Mouse (Mus musculus) heart, postnatal 36 days (tissue): Measurements from ENCODE around the gene Ppfia2. TPM values are rescaled to one million over a fixed set of nuclear protein-coding genes. Genes with fewer than 3 reads are reported as not detected.

Experiments
- DNase-seq, 2 experiments: peaks; one replicate each; pipeline ENCODE4 v3.0.0; 2021 to 2022
- intact Hi-C: fragments of 180-260 bp; cut with DNase I; formaldehyde crosslinking; loops from one replicate; pipeline ENCODE4 v1.15.1; 2025
- total RNA-seq, 2 experiments: library from RNA; stranded (reverse); gene quantifications; 2 replicates each; pipeline ENCODE4 v1.2.3; 2021

Gene Ppfia2
- total RNA-seq, 2 experiments from 2014 or later = 0.22 to 0.38 TPM

GRCm38 (mm10) chr10:106881330-106881729, 411.2 kb downstream of the Ppfia2 start:
- intact Hi-C loops = no loop called here
- no peak for DNase-seq

GRCm38 (mm10) chr10:106896351-106896750, 426.2 kb downstream of the Ppfia2 start:
- intact Hi-C loops = no loop called here
- DNase-seq = no peak

GRCm38 (mm10) chr10:106910108-106910507, 440.0 kb downstream of the Ppfia2 start:
- intact Hi-C loops = no loop called here

GRCm38 (mm10) chr10:106913032-106913431, 442.9 kb downstream of the Ppfia2 start:
- DNase-seq = no peak
- intact Hi-C loops = no loop called here

More at GRCm38 (mm10) chr10:106910108-106910507, 440.0 kb downstream of the Ppfia2 start:
- no peak for DNase-seq

DNA sequence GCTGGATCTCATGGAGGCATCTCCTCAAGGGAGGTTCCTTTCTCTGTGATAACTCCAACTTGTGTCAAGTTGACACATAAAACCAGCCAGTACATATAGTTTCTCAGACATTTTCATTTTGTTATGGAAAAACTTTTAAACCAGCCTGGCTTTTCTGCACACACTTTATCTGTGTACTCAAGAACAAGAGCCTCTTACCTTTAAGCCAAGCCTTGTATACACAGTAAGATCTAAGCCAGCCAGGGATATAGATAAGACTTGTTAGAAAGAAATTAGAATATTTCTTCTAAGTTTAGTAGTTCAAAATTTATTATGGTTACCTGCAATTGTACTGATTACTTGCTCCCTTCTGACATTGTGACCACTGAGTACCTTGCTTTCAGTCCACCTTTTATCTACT, 444.1 kb downstream of the Ppfia2 start:
- intact Hi-C loops = no loop called here
- DNase-seq = no peak

DNA sequence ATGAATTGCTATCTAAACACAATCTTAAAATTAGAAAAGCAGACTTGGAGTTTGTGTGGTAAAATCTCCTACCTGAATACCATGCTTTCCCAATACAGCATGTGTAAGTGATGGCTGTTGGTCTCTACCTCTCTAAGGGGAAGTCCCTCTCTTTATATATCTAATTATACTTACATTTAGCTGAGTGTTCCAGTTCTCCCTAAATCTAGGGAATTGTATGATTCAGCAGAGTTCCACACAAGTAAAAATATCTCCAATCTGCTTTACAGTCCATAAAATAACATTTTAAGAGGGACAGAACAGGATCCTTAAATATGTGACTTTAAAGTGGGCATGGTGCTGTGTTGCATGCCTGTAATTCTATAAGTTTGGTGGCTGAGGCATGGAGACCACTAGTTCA, 444.7 kb downstream of the Ppfia2 start:
- intact Hi-C loops = no loop called here
- DNase-seq = no peak

- no peak for DNase-seq
- intact Hi-C loops = no loop called here
These were observed 454.2 kb downstream of the Ppfia2 start for GRCm38 (mm10) chr10:106924334-106924733.

- intact Hi-C loops = no loop called here
These were observed 454.7 kb downstream of the Ppfia2 start for GRCm38 (mm10) chr10:106924798-106925197.

GRCm38 (mm10) chr10:106928576-106929332, 458.6 kb downstream of the Ppfia2 start:
- no peak for DNase-seq
- intact Hi-C loops = no loop called here

More at GRCm38 (mm10) chr10:106924798-106925197, 454.7 kb downstream of the Ppfia2 start:
- DNase-seq = no peak

DNA sequence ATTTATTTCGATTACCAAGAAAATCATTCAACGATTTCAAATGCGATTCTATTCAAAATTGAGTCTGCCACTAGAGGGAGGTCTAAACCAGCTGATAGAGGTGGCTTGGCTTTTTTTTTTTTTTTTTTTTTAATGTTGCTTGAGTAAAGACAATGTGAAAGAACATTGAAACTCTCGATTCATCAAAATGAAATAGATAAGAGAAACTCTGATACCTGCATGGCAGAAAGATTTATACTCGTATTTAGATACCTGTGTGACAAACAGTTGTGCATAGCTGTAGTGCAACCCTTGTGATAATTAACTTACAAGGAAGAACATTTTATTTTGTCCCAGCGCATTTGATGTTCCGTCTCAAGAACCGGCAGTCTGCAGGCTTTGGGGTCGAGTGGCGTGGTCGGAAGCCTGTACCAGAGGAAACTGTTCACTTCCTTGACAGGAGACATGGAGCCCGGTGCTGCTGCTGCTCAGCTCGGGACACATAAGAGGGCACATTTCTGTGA, 462.5 kb downstream of the Ppfia2 start:
- intact Hi-C loops = loop anchor here (2.0 to 10.0 kb wide), 3 partner anchors 342 to 770 kb away; partner anchors contain the start of gene Lin7a
- no peak for DNase-seq

DNA sequence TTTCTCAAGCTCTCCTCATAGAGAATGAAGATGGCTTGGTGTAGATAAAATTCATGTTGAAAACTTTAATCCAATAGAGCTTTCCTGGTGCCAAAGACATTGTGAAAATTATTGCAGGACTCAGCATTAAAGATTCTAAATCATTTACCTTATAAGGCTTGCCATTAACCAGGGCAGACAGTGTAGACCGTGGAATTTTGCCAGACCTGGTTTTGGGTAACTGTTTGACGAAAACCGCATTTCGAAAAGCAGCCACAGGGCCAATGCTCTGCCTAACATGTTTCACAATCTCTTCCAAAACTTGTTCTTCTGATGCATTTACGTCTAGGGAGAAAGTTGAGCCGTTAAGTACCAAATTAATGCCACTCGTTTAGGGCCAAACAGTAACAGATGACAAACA, 466.9 kb downstream of the Ppfia2 start:
- no peak for DNase-seq
- intact Hi-C loops = loop anchor here (10.0 kb wide), 1 partner anchor 338 kb away; the partner anchor contains the start of gene Lin7a

- DNase-seq = no peak
- intact Hi-C loops = loop anchor here (10.0 kb wide), 1 partner anchor 336 kb away; the partner anchor contains the start of gene Lin7a
These were observed 468.7 kb downstream of the Ppfia2 start for GRCm38 (mm10) chr10:106938851-106939250.

- intact Hi-C loops = loop anchor here (10.0 kb wide), 1 partner anchor 335 kb away; the partner anchor contains the start of gene Lin7a
- DNase-seq = no peak
These were observed 469.3 kb downstream of the Ppfia2 start for GRCm38 (mm10) chr10:106939441-106939840.

DNA sequence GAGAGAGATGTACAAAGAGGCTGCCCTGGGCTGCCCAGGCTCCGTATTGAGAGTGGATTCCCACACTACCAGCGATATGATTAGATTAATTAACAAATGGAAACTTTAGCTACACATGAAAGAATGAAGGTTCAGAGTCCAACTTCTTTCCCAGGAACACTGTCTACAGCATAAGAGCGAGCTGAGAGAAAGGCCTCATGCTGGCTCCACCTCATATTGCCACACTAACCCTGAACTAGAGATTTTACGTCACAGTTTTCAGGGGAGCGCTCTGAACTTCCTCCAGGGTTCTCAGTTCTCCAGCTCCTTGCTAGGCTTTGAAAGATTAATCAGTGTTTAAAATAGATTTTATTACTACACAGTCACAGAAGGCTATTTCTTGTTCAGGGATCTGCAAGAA, 471.2 kb downstream of the Ppfia2 start:
- DNase-seq = no peak
- intact Hi-C loops = no loop called here

GRCm38 (mm10) chr10:106959026-106959425, 488.9 kb downstream of the Ppfia2 start:
- intact Hi-C loops = no loop called here
- no peak for DNase-seq

DNA sequence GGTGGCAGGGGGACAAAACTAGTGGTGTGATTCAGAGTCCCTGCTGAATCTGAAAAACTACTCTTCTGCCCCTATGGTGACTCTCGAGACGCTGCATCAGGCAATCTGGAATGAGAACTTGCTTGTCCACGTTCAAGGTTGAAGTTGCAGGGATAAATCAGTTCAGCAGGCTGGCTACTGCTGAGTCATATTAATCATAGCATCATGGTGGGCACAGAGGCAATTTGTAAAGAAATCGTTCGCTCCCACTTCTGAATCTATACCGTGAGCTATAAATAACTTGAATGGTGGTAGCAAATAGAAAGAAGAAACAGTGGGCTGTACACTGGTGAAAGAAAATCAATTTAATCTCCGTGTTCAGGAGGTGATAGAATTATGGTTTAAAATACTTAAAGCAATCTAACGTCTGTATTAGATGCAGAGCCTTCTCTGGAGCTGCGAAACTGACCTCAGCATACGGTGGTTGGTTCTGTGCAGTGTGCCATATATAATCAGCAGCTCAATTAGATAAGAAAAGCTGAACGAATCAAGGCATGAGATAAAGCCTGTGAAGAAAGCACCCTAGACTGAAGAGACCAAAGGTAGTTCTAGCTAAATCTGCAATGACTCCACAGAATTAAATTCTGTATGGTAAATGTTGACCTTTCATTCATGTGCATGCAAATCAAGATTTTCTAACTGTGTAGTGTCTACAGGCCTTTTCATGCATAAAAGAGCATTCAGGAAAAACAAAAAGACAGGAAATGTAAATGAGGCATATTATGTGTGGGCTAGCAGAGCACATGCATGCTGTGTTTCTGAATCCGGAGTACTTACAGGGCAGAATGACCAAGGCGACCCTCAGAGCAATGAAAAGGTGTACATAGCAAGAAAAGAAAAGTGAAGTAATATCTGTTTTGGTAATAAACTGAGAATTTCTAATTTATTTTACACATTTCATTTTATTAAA, 505.3 kb downstream of the Ppfia2 start:
- intact Hi-C loops = no loop called here
- no peak for DNase-seq
